Mouse (Mus musculus) mouse embryonic stem cell (cell line): ENCODE results near the gene Adprhl2.

Source experiments
- in situ Hi-C, 2 experiments: fragments of 300-500 bp; cut with MboI; formaldehyde crosslinking; loops; 1 replicate in 1 of 2; 3 replicates in 1 of 2; pipeline ENCODE4 v1.14.3; 2019 to 2020; ENCODE audit warnings: low sequenced_read_pairs in 2 of 2, low pct_unique_long_range_greater_than_20kb in 1 of 2, mixed read lengths in 1 of 2; ENCODE audit not compliant: unreplicated experiment in 1 of 2

Adprhl2 gene

GRCm38 (mm10) chr4:126278961-126279360 lies 42.5 kb downstream of the Adprhl2 start:
- in situ Hi-C loops: no loop called here

DNA sequence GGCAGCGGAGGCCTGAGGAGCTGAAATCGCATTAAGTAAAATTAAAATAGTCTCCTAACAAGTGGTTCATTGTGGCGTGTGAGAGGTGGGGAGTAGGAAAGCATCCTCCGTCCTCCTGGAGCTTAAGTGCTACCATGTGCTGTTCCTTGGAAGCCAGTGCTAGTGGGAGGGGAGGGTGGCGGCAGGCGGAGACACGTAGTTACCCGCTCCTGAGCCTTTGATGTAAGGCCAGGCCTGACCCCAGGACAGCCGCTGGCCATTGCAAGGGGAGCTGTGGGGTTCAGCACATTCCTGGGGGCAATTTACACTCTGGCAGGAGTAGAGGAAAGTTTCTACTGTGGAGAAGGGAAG lies 43.0 kb downstream of the Adprhl2 start:
- in situ Hi-C loops: no loop called here

- in situ Hi-C loops: no loop called here
Observed at GRCm38 (mm10) chr4:126277906-126278564, 43.5 kb downstream of the Adprhl2 start.

DNA sequence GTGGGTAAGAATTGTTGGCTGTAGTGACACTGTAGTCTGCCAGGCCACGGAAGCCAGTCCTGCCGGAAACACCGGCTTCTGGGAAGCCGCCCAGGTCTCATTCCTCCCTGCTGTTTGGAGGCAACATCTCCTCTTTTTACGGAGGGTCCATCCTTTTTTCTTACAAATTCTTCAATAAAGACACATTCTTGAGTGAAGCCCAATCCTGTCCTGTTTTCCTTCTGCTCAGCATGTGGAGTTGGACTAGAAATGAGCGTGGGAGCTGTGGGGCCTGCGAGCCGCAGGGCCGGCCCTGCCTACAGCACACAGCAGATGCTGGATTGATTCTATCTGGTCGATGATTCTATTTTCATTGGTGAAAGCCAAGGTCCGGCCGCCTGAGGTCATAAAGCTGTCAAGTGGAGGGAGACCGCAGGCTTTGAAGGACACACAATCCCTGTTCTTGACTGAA lies 45.8 kb downstream of the Adprhl2 start:
- in situ Hi-C loops: no loop called here

GRCm38 (mm10) chr4:126275081-126275480 lies 46.4 kb downstream of the Adprhl2 start:
- in situ Hi-C loops: no loop called here

- in situ Hi-C loops: no loop called here
Observed at GRCm38 (mm10) chr4:126273753-126274152, 47.8 kb downstream of the Adprhl2 start.

DNA sequence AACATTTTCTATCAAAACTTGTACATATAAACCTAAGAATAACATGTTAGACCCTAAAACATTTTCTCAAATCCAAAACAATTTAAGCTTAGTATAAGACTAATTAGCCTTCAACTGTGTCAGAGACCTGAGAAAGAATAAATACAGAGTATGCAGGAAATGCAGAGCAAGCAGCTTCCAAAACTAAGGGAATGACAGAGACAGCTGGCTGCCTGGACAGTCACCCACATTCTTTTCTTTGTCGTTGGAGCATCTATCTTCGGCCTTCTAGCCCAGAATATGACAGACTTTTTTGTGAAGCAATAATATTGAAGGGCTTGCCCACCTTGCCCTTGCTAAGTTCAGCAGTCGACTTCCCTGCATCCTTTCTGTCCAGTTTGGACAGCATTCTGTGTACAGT lies 52.2 kb downstream of the Adprhl2 start:
- in situ Hi-C loops: no loop called here
